Mouse (Mus musculus): ENCODE results near the gene Rap1gap2.

GRCm38 (mm10) chr11:74520201-74520600, 90.5 kb downstream of the Rap1gap2 start:
- no peak for TF ChIP-seq POLR2A (IDR thresholded peaks at IDR 0.05; ENCODE audit: low read depth, low read length)
- TF ChIP-seq CTCF (IDR thresholded peaks at IDR 0.05; ENCODE audit: borderline replicate concordance, insufficient read depth, low read length), result no peak
